ENCODE assay signal across 15 mouse cellular contexts in genomic region chr1:182268317-182268716, GRCm38 (mm10). TPM values are rescaled to one million over a fixed set of nuclear protein-coding genes. Genes with fewer than 3 reads are reported as not detected.
DNase-seq lines count a peak whose midpoint lies in the region; ATAC-seq and TF ChIP-seq lines count a peak whose summit lies in the region.
"Had no signal": no experiment of that assay in that cellular context is flagged by ENCODE, and none has a peak within 500 bp of the region (broad histone marks: within the 10 kb centered on the region; RNA-seq: fewer than 3 reads in every experiment).

No protein-coding gene starts in this region.

- no peak for DNase-seq in forebrain, embryonic 11.5 days (ENCODE audit: low spot score)
- DNase-seq in kidney, postnatal 10 days: peak; percentile 64
- no peak for DNase-seq in liver, embryonic 14.5 days (ENCODE audit: low read depth in 3 of 3, low spot score in 3 of 3)
- DNase-seq in right cerebral cortex, postnatal 36 days (ENCODE audit: low spot score in 2 of 2): no peak
- no peak for DNase-seq in midbrain, embryonic 11.5 days (ENCODE audit: low spot score, missing footprints)
- DNase-seq in left cerebral cortex, postnatal 25 days (ENCODE audit: low spot score in 2 of 2): no peak
- no peak for DNase-seq in frontal cortex, postnatal 36 days (ENCODE audit: low spot score in 2 of 2)
- DNase-seq: adrenal gland, adult 2 months; cerebellum, postnatal 10 days; heart, adult 11 months; right cerebral cortex, postnatal 25 days had no signal

- no peaks in the 10 kb centered on the region for H3K9me3 ChIP-seq in forebrain, embryonic 11.5 days (ENCODE audit: control insufficient read depth, low read length)
- H3K9me3 ChIP-seq in forebrain, embryonic 16.5 days (ENCODE audit: control insufficient read depth, low read length): no peaks in the 10 kb centered on the region
- no peaks in the 10 kb centered on the region for H3K9me3 ChIP-seq in liver, embryonic 14.5 days (ENCODE audit: control insufficient read depth, low read length)
- H3K9me3 ChIP-seq in midbrain, embryonic 11.5 days (ENCODE audit: control insufficient read depth, low read length): no peaks in the 10 kb centered on the region
- H3K9me3 ChIP-seq: embryonic facial prominence, embryonic 13.5 days; limb, embryonic 15.5 days had no signal

- H3K4me3 ChIP-seq in forebrain, embryonic 11.5 days (ENCODE audit: low read depth, low read length): no peak overlapping the region
- H3K4me3 ChIP-seq in forebrain, embryonic 16.5 days (replicated peaks; ENCODE audit: low read length): no peak overlapping the region
- no peak overlapping the region for H3K4me3 ChIP-seq in liver, embryonic 14.5 days (ENCODE audit: insufficient read depth in 1 of 2, low read depth in 2 of 2, low read length in 2 of 2)
- H3K4me3 ChIP-seq in midbrain, embryonic 11.5 days (ENCODE audit: low read depth, low read length): no peak overlapping the region
- H3K4me3 ChIP-seq: embryonic facial prominence, embryonic 13.5 days; limb, embryonic 15.5 days had no signal

- TF ChIP-seq EP300 in liver, embryonic 14.5 days (IDR thresholded peaks at IDR 0.05; ENCODE audit: low read depth): no peak

- H3K27me3 ChIP-seq in forebrain, embryonic 11.5 days (ENCODE audit: control insufficient read depth, insufficient read depth, low read length): no peaks in the 10 kb centered on the region
- no peaks in the 10 kb centered on the region for H3K27me3 ChIP-seq in forebrain, embryonic 16.5 days (replicated peaks; ENCODE audit: control insufficient read depth, insufficient read depth, low read length)
- no peaks in the 10 kb centered on the region for H3K27me3 ChIP-seq in liver, embryonic 14.5 days (ENCODE audit: control insufficient read depth, insufficient read depth, low read length)
- no peaks in the 10 kb centered on the region for H3K27me3 ChIP-seq in midbrain, embryonic 11.5 days (ENCODE audit: control insufficient read depth, insufficient read depth, low read length)
- H3K27me3 ChIP-seq: embryonic facial prominence, embryonic 13.5 days; limb, embryonic 15.5 days had no signal

- H3K36me3 ChIP-seq in forebrain, embryonic 11.5 days (ENCODE audit: control insufficient read depth, insufficient read depth, low read length): no peaks in the 10 kb centered on the region
- no peaks in the 10 kb centered on the region for H3K36me3 ChIP-seq in forebrain, embryonic 16.5 days (ENCODE audit: control insufficient read depth, insufficient read depth)
- H3K36me3 ChIP-seq in liver, embryonic 14.5 days (replicated peaks; ENCODE audit: control insufficient read depth, insufficient read depth, low read depth): peaks cover 4% of the 10 kb centered on the region
- H3K36me3 ChIP-seq in midbrain, embryonic 11.5 days (ENCODE audit: control insufficient read depth, insufficient read depth, low read length): no peaks in the 10 kb centered on the region

- no peak for TF ChIP-seq CTCF in liver, embryonic 14.5 days (IDR thresholded peaks at IDR 0.05; ENCODE audit: low read depth)

- H3K4me2 ChIP-seq in forebrain, embryonic 11.5 days (ENCODE audit: low read depth, low read length, severe bottlenecking): no peak overlapping the region
- H3K4me2 ChIP-seq in forebrain, embryonic 16.5 days (ENCODE audit: low read length): no peak overlapping the region
- 0 out of 2 replicates have a peak overlapping the region, but pooled peaks have one; percentile 13 for H3K4me2 ChIP-seq in liver, embryonic 14.5 days (ENCODE audit: low read depth)
- no peak overlapping the region for H3K4me2 ChIP-seq in midbrain, embryonic 11.5 days
- H3K4me2 ChIP-seq: embryonic facial prominence, embryonic 13.5 days; limb, embryonic 15.5 days had no signal

- H3K27ac ChIP-seq in forebrain, embryonic 11.5 days (ENCODE audit: low read depth, low read length): no peak overlapping the region
- H3K27ac ChIP-seq in forebrain, embryonic 16.5 days (ENCODE audit: low read length): no peak overlapping the region
- H3K27ac ChIP-seq in liver, embryonic 14.5 days: no peak overlapping the region
- no peak overlapping the region for H3K27ac ChIP-seq in midbrain, embryonic 11.5 days (ENCODE audit: low read depth, low read length)
- H3K27ac ChIP-seq: embryonic facial prominence, embryonic 13.5 days; hindbrain, postnatal 0 days; limb, embryonic 15.5 days had no signal

- intact Hi-C loops in left cerebral cortex, postnatal 25 days (cut with DNase I): no loop called here

- no peak overlapping the region for H3K9ac ChIP-seq in forebrain, embryonic 11.5 days (ENCODE audit: low read length)
- no peak overlapping the region for H3K9ac ChIP-seq in forebrain, embryonic 16.5 days (replicated peaks; ENCODE audit: low read depth, low read length)
- no peak overlapping the region for H3K9ac ChIP-seq in liver, embryonic 14.5 days (replicated peaks)
- no peak overlapping the region for H3K9ac ChIP-seq in midbrain, embryonic 11.5 days (ENCODE audit: low read length)
- H3K9ac ChIP-seq: embryonic facial prominence, embryonic 13.5 days; limb, embryonic 15.5 days had no signal

- H3K4me1 ChIP-seq in forebrain, embryonic 11.5 days (replicated peaks; ENCODE audit: control insufficient read depth, insufficient read depth, low read length): peaks cover 6% of the 10 kb centered on the region; the same call in 1 of the 2 replicates
- H3K4me1 ChIP-seq in forebrain, embryonic 16.5 days (replicated peaks; ENCODE audit: control insufficient read depth, insufficient read depth, low read length): no peaks in the 10 kb centered on the region
- peaks cover 0 to 8% of the 10 kb centered on the region in 2 experiments; a peak in 1 of 4 replicates for H3K4me1 ChIP-seq in liver, embryonic 14.5 days (replicated peaks; ENCODE audit: control insufficient read depth in 2 of 2, insufficient read depth in 2 of 2, low read length in 1 of 2)
- peaks cover 2% of the 10 kb centered on the region; the same call in 1 of the 2 replicates for H3K4me1 ChIP-seq in midbrain, embryonic 11.5 days (ENCODE audit: control insufficient read depth, insufficient read depth, low read length)
- H3K4me1 ChIP-seq: embryonic facial prominence, embryonic 13.5 days had no signal

- ATAC-seq in forebrain, embryonic 11.5 days (replicated peaks; ENCODE audit: low FRiP score): peak; percentile 79
- ATAC-seq in forebrain, embryonic 16.5 days: no peak
- peak; percentile 72 for ATAC-seq in liver, embryonic 14.5 days (ENCODE audit: insufficient read depth)
- no peak for ATAC-seq in midbrain, embryonic 11.5 days (ENCODE audit: low FRiP score)
- ATAC-seq: hindbrain, postnatal 0 days had no signal

- WGBS in forebrain, embryonic 11.5 days: 37% methylated on average over 4 of the region's 4 CpGs
- WGBS in forebrain, embryonic 16.5 days: 29% methylated on average over 4 of the region's 4 CpGs
- 56% methylated on average over 4 of the region's 4 CpGs for WGBS in liver, embryonic 14.5 days (ENCODE audit: insufficient replicate concordance)
- WGBS in midbrain, embryonic 11.5 days: 33% methylated on average over 4 of the region's 4 CpGs

RNA-seq across cellular contexts. Expression of gene Degs1, which starts 14.3 kb away (rescaled TPM):
- 61.2 and 65.8 TPM in 2 replicates for polyA plus RNA-seq in forebrain, embryonic 11.5 days (2014; fragmentation: Nextera tagmentation; extraction: Ambion mirVana)
- polyA plus RNA-seq in forebrain, embryonic 16.5 days (2015; fragmentation: Nextera tagmentation; extraction: Ambion mirVana): 62.7 and 72.0 TPM in 2 replicates
- 29.4 and 33.9 TPM in 2 replicates for polyA plus RNA-seq in liver, embryonic 14.5 days (2012; rRNA removed)
- 72.8 and 75.3 TPM in 2 replicates for polyA plus RNA-seq in liver, embryonic 14.5 days (2014; fragmentation: Nextera tagmentation; extraction: Ambion mirVana)
- 68.5 and 76.2 TPM in 2 replicates for polyA plus RNA-seq in midbrain, embryonic 11.5 days (2014; fragmentation: Nextera tagmentation; extraction: Ambion mirVana)
- 10 to 100 TPM; 75.5 to 75.6 TPM for total RNA-seq in left cerebral cortex, postnatal 25 days (2021)

Comparison
In these comparisons a context has a peak if more than half of its experiments do, and no peak if none do; other contexts are left out.
1. ATAC-seq: peak in forebrain, embryonic 11.5 days (single experiment) and liver, embryonic 14.5 days (single experiment); none in forebrain, embryonic 16.5 days (single experiment) and midbrain, embryonic 11.5 days (single experiment).